Mouse (Mus musculus) telencephalon, adult 2 months (tissue): Measurements from ENCODE around the gene Rab11b.
"Not testable (repeated sequence)": the region's sequence is repeated elsewhere in the genome, so short reads cannot be mapped to it uniquely, and the experiment has no call there.

ENCODE experiments used
- DNase-seq: peaks from one replicate; pipeline ENCODE4 v3.0.0-alpha.2; 2011; ENCODE audit warnings: low read depth, low spot score

Rab11b gene

DNA sequence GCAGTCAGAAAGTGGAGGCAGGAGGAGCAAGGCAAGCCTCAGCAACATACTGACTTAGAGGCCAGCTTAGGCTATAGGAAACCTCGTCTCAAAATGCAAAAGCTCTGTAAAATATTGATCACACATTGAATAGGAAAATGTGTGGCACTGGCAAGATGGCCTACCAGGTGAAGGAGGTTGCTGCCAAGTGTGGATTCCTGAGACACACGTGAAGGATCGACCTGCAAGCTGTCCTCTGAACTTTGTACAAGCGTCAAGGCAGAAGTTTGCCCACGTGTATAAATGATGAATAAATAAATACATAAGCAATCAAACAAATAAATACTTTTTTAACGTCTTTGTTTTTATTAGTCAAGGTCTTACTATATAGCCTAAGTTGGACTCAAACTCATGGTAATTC lies 13.1 kb upstream of the Rab11b start:
- no peak for DNase-seq

DNA sequence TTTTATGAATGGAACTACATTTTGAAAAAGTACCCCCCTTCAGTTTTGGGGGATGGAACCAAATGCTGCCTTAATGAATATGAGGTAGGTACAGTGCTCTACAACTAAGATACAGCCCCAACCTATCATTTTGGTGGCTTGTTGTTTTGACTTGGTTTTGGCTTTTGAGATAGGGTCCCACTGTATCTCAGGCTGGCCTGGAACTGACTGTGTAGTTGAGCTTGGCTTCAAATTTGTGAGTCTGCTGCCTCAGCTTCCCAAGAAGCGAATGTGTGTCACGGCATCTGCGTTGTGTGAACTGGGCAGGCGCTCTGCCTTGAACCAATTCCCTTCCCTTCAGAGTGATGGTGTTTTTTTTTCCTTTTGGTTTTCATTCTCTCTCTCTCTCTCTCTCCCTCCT lies 11.3 kb upstream of the Rab11b start:
- DNase-seq: no peak

GRCm38 (mm10) chr17:33766389-33766788 lies 6.1 kb upstream of the Rab11b start:
- DNase-seq: no peak

- DNase-seq: peak; percentile 62
Observed at GRCm38 (mm10) chr17:33759767-33760254, 519 bp downstream of the Rab11b start.

GRCm38 (mm10) chr17:33757231-33757630 lies 3.1 kb downstream of the Rab11b start:
- DNase-seq: no peak

DNA sequence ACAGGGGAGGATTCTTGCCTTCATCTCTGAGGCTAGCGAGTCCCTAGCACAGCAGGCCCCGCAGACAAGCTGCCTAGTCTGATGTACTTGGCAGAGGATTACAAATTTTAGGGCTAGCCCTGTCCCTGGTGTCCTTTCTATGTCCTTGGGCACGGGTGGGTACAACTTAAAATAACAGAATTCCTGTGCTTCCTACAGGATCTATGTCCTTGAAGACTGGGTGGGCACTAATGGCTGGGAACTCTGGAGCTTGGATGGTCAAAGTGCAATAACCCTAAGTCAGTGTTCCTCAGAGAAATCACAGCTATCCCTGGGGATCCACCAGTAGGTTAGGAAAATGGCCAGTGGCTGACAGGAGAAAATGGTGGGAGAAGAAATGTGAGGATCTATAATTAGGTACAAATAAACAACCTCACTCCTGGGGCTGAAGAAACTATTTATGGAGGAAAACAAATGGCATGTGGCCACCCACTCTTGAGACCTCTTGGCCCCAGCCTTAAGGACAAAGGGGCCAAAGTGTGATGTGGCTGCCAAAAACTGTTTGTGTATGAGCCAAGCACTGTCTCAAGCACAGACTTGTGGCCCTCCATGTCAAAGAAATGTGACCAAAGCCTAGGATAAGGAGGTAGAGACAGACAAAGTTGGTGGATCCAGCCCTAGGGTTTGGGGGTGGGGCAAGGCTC lies 4.1 kb downstream of the Rab11b start:
- no peak for DNase-seq

- DNase-seq: no peak
Observed at GRCm38 (mm10) chr17:33755418-33756107, 4.8 kb downstream of the Rab11b start.

DNA sequence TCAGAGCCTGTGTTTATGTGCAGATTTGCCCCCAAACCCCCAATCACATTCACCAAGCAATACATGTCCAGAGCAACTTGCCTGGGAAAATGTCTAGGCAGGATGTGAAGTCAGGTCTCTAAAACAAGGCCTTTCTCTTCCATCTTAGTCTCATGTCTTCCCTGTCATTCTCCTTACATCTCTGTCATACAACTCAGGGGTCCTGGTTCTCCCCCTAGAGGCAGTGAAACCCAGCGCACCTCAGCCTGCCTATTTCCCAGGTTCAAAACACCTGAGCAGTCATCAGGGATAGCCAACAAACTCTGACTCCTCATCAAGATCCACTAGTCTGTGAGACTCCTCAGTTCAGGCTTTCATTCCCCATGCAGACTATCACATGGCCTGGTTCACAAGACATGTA lies 5.7 kb downstream of the Rab11b start:
- no peak for DNase-seq

GRCm38 (mm10) chr17:33752297-33752696 lies 8.0 kb downstream of the Rab11b start:
- no peak for DNase-seq

DNA sequence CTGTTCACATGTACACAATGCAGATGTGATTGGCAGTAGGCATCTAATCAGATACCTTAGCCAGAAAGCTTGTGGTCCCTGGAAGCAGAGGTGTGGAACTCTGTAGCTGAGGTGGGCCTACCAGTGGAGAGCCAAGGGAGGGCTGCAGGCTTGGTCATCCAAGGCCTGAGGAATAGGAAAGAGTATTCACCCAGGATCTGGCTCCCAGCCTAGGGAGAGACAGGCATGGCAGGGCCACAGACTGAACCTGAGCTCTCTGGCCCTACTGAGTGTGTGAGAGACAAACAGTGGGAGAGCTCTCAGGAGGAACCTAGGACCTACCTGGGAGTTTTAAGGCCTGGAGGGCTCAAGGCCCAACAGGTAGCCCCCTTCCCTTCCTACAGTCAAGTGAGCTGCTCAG lies 9.1 kb downstream of the Rab11b start:
- DNase-seq: no peak

GRCm38 (mm10) chr17:33749451-33749850 lies 10.9 kb downstream of the Rab11b start:
- no peak for DNase-seq

- no peak for DNase-seq
Observed at GRCm38 (mm10) chr17:33746011-33746410, 14.3 kb downstream of the Rab11b start.

- DNase-seq: no peak
Observed at GRCm38 (mm10) chr17:33744686-33745384, 15.5 kb downstream of the Rab11b start.

DNA sequence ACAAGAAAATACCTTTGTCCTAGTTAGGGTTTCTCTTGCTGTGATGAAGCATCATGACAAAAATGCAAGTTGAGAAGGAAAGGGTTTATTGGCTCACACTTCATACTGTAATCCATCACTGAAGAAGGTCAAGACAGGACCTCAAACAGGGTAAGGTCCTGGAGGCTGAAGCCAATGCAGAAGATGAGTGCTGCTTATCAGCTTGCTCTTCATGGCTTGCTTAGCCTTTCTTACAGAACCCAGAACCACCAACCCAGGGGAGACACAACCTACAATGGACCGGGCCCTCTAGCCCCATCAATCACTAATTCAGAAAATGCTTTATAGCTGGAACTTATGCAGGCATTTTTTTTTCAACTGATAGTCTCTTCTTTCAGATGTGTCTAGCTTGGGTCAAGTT lies 17.9 kb downstream of the Rab11b start:
- no peak for DNase-seq

GRCm38 (mm10) chr17:33733526-33733925 lies 26.8 kb downstream of the Rab11b start:
- DNase-seq: not testable (repeated sequence)

- DNase-seq: not testable (repeated sequence)
Observed at GRCm38 (mm10) chr17:33732556-33733083, 27.7 kb downstream of the Rab11b start.

GRCm38 (mm10) chr17:33729215-33729614 lies 31.1 kb downstream of the Rab11b start:
- DNase-seq: no peak

DNA sequence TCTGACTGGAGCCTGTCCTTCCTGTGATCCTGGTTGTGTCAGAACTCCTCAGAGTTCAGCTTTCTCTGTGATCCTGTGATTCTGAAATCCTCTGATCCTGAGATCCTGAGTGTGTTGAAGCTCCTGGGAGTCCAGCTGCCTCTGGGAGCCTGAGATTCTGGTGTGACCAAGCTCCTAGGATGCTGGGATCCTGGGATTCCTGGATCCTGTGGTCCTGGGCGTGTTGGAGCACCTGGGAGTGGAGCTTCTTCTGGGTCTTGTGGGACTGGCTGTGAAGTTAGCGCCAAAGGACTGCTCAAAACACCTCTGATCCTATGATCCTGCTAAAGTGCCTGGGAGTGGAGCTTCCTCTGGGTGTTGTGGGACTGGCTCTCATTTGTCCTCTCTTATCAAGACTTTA lies 31.9 kb downstream of the Rab11b start:
- DNase-seq: no peak

- no peak for DNase-seq
Observed at GRCm38 (mm10) chr17:33719736-33720378, 40.5 kb downstream of the Rab11b start.

DNA sequence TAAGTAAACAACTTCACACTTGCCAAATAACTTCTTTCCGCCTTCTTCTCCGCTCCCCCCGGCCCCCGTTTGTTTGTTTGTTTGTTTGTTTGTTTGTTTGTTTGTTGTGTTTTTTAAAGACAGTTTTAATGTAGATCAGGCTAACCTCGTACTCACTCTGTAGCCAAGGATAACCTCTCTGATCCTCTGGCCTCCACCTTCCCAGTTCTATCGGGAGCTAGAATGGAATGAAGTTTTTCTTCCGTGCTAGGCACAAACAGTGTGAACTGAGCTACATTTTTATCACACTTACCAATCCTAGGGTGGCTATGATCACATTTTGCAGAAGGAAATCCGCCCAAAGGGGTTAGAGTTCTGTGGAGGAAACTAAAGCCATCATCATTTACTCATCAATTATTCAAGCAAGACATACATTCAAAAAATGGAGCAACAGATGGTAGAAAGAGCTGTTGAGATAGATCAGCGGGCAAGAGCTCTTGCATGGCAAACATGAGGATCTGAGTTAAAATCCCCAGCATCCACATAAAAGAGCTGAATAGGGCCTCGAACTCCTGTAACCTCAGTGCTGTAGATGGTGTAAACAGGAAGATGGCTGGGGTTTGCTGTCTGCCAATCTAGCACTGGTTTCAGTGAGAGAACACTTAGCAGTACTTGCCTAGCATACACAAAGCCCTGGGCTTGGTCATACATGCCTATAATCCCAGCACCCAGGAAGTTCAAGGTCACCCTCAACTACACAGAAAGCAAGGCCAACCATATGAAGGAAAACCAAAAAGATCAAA lies 41.2 kb downstream of the Rab11b start:
- no peak for DNase-seq

DNA sequence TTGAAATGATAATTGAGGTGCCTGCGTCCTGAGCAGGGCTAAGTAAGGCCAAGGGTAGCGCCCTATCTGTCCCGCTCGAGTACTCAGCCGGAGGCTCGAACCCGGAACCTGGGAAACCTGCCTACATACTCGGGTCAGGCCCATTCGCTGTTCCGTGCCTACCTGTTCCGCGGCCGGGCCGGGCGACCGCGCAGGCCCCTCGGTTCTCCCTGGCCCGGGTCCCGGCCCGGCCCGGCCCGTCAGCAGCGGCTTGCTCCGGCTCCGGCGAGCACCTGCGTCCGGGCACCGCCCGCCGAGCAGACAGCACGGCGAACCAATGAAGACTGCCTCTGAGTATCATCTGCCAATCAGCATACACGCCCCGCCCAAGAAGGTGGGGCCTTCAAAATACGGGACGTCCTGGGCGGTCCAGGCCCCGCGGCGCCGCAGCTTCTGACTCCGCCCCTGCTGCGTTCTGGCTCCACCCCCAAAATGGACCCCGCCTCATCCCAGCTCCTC lies 41.9 kb downstream of the Rab11b start, which contains the start of gene March2:
Gene March2 (minus strand): TSS at position 287 of the 498 bp plus-strand sequence.
- DNase-seq: peak; percentile 92
